Mouse (Mus musculus) lung, embryonic 14.5 days (tissue): ENCODE data around the gene Gm45062. TPM values are rescaled to one million over a fixed set of nuclear protein-coding genes. Genes with fewer than 3 reads are reported as not detected.
A peak's percentile ranks its signal among the peaks of the same experiment; 100 is the strongest.

Source experiments
- ATAC-seq: fragments of 200-750 bp; cut with Nextera tagmentation; 2 replicates; pipeline ENCODE4 v1.8.0; 2017; ENCODE audit warnings: mild to moderate bottlenecking, moderate TSS enrichment, moderate library complexity; ENCODE audit not compliant: insufficient read depth
- DNase-seq: peaks from one replicate; pipeline ENCODE4 v3.0.0-alpha.2; 2015
- H3K27ac ChIP-seq: fragments of 300-500 bp; sonication (generic); 2 replicates; pipeline ENCODE4 v1.5.1; 2014; ENCODE audit warnings: low read depth, mild to moderate bottlenecking, moderate library complexity
- H3K27me3 ChIP-seq: fragments of 300-500 bp; sonication (generic); 2 replicates; pipeline ENCODE4 v1.6.1; 2014; ENCODE audit warnings: low read length, control low read depth; ENCODE audit not compliant: insufficient read depth
- H3K36me3 ChIP-seq: fragments of 300-500 bp; sonication (generic); 2 replicates; pipeline ENCODE4 v1.6.1; 2014; ENCODE audit warnings: control low read depth; ENCODE audit not compliant: insufficient read depth
- H3K4me1 ChIP-seq: fragments of 300-500 bp; sonication (generic); 2 replicates; pipeline ENCODE4 v1.6.1; 2014; ENCODE audit warnings: antibody characterized with exemption, control low read depth; ENCODE audit not compliant: insufficient read depth
- H3K4me2 ChIP-seq: fragments of 300-500 bp; sonication (generic); 2 replicates; pipeline ENCODE4 v1.6.1; 2014; ENCODE audit warnings: mild to moderate bottlenecking
- H3K4me3 ChIP-seq: fragments of 300-500 bp; sonication (generic); 2 replicates; pipeline ENCODE4 v1.5.1; 2014; ENCODE audit warnings: low read depth, low read length
- H3K9ac ChIP-seq: fragments of 300-500 bp; sonication (generic); 2 replicates; pipeline ENCODE4 v1.6.1; 2014
- H3K9me3 ChIP-seq: fragments of 300-500 bp; sonication (generic); 2 replicates; pipeline ENCODE4 v1.6.1; 2016; ENCODE audit warnings: low read depth, low read length, control low read depth
- CTCF ChIP-seq: IDR thresholded peaks from 2 replicates; pipeline ENCODE4 v1.5.1; 2016; ENCODE audit warnings: antibody characterized with exemption, low read depth
- WGBS: fragments of 180-500 bp; shearing (Covaris S2); extraction: QIAGEN DNeasy Blood & Tissue Kit; methylation state at CpG from one replicate; pipeline ENCODE4 v1.1.7; 2014; 5-methylcytosine and 5-hydroxymethylcytosine counted together
- polyA plus RNA-seq: library from polyadenylated mRNA; unstranded; fragments of >200 nt; fragmentation: Nextera tagmentation; extraction: Ambion mirVana; gene quantifications from 2 replicates; pipeline ENCODE4 v1.2.1, GENCODE M21; 2014

Gm45062 gene
- polyA plus RNA-seq, 1 experiment from 2014 or later, result 9.8 TPM

DNA sequence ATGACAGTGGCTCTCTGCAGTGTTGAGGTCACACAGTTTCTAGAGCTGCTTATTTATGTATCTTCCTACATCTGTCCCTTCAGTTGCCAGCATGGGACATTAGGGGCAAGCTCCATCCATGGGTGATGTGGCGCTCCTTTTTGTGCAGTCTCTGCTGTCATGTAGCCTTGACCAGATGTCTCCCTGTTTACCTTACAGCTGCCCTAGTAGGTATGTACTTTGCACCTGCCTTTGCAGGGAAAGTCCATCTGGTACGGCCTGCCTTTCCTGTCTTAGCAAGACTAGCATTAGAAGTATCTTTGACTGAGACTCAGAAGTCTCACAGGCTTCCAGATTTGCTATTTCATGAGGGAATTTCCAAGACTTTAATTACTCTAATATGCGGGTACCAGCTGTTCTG, 11.8 kb downstream of the Gm45062 start:
- Histone ChIP-seq H3K27ac (no peak overlapping the region), H3K9me3 (no peaks in the 10 kb centered on the region), H3K4me2 (no peak overlapping the region), H3K9ac (no peak overlapping the region), H3K27me3 (no peaks in the 10 kb centered on the region), H3K4me3 (no peak overlapping the region), H3K4me1 (no peaks in the 10 kb centered on the region), H3K36me3 (0 out of 2 replicates have a peak, but pooled peaks cover 4% of the 10 kb centered on the region)
- 77% methylated on average over 3 of the region's 3 CpGs for WGBS
- DNase-seq (no peak), ATAC-seq (no peak)
- TF ChIP-seq CTCF, result no peak

- Histone ChIP-seq H3K4me1 (no peaks in the 10 kb centered on the region), H3K9me3 (no peaks in the 10 kb centered on the region), H3K4me2 (no peak overlapping the region), H3K4me3 (no peak overlapping the region), H3K9ac (no peak overlapping the region), H3K36me3 (peaks cover 7% of the 10 kb centered on the region; the same call in 1 of the 2 replicates), H3K27ac (no peak overlapping the region), H3K27me3 (no peaks in the 10 kb centered on the region)
- DNase-seq (peak; percentile 79), ATAC-seq (no peak)
- peak; percentile 69 for TF ChIP-seq CTCF
- 30% methylated on average over 6 of the region's 6 CpGs for WGBS
Observed at GRCm38 (mm10) chr6:8274387-8275054, 15.3 kb downstream of the Gm45062 start.

DNA sequence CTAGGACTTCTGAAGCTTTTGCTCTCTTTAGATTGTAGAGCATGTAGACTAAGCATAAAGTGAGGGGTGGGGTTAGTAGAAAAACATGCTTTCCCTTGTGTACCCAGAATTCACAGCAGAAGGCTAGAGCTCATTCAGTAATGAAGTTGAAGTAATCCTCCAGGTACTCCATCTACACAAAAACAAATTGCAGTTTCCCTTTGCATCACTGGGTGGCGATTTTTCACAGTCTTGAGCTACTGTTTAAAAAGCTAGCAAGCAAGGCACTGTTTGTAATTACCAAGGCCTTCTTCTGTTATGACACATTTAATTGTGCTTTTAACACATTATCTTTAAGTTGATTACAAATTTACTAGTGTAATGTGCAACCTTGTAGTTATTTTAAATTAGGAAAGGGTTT, 15.8 kb downstream of the Gm45062 start:
- no peaks in the 10 kb centered on the region for H3K27me3 ChIP-seq
- peak; percentile 58 for TF ChIP-seq CTCF
- no peak for ATAC-seq
- H3K4me3 ChIP-seq, result no peak overlapping the region
- no peak overlapping the region for H3K27ac ChIP-seq
- peak; percentile 81 for DNase-seq
- no peak overlapping the region for H3K9ac ChIP-seq
- no peaks in the 10 kb centered on the region for H3K4me1 ChIP-seq
- no peak overlapping the region for H3K4me2 ChIP-seq
- peaks cover 7% of the 10 kb centered on the region; the same call in 1 of the 2 replicates for H3K36me3 ChIP-seq
- WGBS, result 7% methylated on average over 1 of the region's 1 CpGs
- no peaks in the 10 kb centered on the region for H3K9me3 ChIP-seq

DNA sequence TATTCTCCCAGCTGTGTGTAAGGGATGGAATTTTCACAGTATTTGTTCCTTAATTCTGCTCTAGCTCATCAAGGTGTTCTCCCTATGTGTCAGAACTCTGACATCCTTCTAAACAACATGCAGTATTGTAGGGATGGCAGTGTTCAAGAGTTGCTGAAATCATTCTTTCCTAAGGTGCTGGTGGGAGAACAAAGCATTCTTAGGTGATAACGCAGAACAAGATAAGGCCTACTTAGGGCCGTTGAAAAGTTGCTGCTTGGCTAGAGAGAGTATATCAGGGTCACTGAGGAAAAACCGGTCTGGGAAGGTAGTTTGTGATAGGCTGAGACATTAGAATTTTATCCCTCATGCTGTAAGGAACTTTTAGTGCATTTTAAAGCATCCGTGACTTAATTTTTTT, 17.2 kb downstream of the Gm45062 start:
- Histone ChIP-seq H3K4me1 (no peaks in the 10 kb centered on the region), H3K27me3 (no peaks in the 10 kb centered on the region), H3K4me2 (no peak overlapping the region), H3K4me3 (no peak overlapping the region), H3K9me3 (no peaks in the 10 kb centered on the region), H3K9ac (no peak overlapping the region), H3K27ac (no peak overlapping the region), H3K36me3 (peaks cover 3% of the 10 kb centered on the region; the same call in 1 of the 2 replicates)
- no peak for ATAC-seq
- 44% methylated on average over 4 of the region's 4 CpGs for WGBS
- no peak for DNase-seq
- TF ChIP-seq CTCF, result no peak

DNA sequence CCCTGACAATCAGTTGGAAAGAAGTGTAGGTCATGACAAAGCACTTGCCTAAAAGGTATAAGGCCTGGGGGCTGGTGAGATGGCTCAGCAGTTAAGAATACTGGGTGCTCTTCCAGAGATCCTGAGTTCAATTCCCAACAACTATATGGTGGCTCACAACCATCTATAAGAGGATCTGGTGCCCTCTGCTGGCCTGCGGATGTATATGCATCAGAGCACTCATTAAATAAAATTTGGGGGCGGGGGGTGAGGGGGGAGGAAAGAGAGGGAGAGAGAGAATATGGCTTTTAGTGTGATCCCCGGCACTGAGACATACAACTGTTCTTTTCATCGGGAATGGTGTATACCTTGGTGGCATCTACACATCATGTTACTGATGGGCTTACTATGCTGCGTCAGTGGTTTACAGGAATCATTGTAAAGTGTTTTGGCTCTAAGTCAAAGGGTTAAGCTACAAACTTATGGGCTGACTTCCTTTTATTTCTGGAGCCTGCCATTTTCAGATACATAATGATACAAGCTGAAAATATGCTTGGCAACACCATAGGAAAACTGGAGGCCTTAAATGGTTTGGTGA, 19.3 kb downstream of the Gm45062 start:
- H3K9me3 ChIP-seq, result no peaks in the 10 kb centered on the region

GRCm38 (mm10) chr6:8283255-8283654, 24.0 kb downstream of the Gm45062 start:
- H3K4me1 ChIP-seq, result no peaks in the 10 kb centered on the region
- DNase-seq (no peak), ATAC-seq (no peak)
- H3K9ac ChIP-seq, result no peak overlapping the region
- no peaks in the 10 kb centered on the region for H3K27me3 ChIP-seq
- H3K4me2 ChIP-seq, result no peak overlapping the region
- no peak overlapping the region for H3K4me3 ChIP-seq
- peaks cover 6% of the 10 kb centered on the region; the same call in 1 of the 2 replicates for H3K36me3 ChIP-seq
- H3K9me3 ChIP-seq, result no peaks in the 10 kb centered on the region
- H3K27ac ChIP-seq, result no peak overlapping the region
- TF ChIP-seq CTCF, result no peak
- WGBS, result 81% methylated on average over 4 of the region's 4 CpGs

More for the DNA sequence above, 19.3 kb downstream of the Gm45062 start:
- peaks cover 3% of the 10 kb centered on the region; the same call in 1 of the 2 replicates for H3K36me3 ChIP-seq
- no peaks in the 10 kb centered on the region for H3K27me3 ChIP-seq
- TF ChIP-seq CTCF, result peak; percentile 51
- no peak overlapping the region for H3K4me3 ChIP-seq
- H3K27ac ChIP-seq, result no peak overlapping the region
- no peak overlapping the region for H3K4me2 ChIP-seq
- 77% methylated on average over 5 of the region's 5 CpGs for WGBS
- H3K9ac ChIP-seq, result no peak overlapping the region
- peak; percentile 16 for DNase-seq
- no peak for ATAC-seq
- no peaks in the 10 kb centered on the region for H3K4me1 ChIP-seq

DNA sequence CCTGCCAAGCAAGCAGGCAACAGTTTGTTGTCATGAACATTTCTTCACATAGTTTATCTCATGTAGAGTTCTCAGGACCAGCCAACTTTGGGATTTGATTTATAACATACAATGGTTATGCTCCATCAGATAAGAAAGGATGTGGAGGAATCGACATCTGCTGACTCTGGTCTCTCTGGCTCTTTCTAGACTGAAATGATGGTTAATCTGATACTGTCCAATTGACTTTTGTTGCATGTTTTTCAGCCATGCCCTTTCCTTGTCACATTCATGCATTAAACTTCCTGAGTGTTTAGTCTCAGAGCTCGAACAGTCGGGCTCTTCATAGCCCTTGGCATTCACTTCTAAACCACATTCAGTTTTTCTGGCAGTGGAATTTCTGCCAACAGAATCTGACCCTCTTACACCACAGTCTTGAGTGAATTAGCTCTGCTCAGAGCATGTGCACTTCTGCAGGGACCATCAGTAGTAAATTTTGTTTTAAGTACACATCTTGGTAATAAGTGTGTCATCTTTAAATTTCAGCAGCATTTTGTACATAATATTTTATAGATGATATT, 26.2 kb downstream of the Gm45062 start:
- H3K27ac ChIP-seq, result no peak overlapping the region
- peak; percentile 38; the same call in 1 of the 2 replicates for ATAC-seq
- 50% methylated on average over 3 of the region's 3 CpGs for WGBS
- 0 out of 2 replicates have a peak, but pooled peaks cover 3% of the 10 kb centered on the region for H3K36me3 ChIP-seq
- no peaks in the 10 kb centered on the region for H3K4me1 ChIP-seq
- H3K9ac ChIP-seq, result no peak overlapping the region
- H3K4me2 ChIP-seq, result no peak overlapping the region
- peak; percentile 51 for DNase-seq
- H3K4me3 ChIP-seq, result no peak overlapping the region
- TF ChIP-seq CTCF, result no peak
- H3K27me3 ChIP-seq, result no peaks in the 10 kb centered on the region
- no peaks in the 10 kb centered on the region for H3K9me3 ChIP-seq
